Mouse (Mus musculus) midbrain, embryonic 15.5 days (tissue): Measurements from ENCODE around the gene Ripply1. TPM values are rescaled to one million over a fixed set of nuclear protein-coding genes. Genes with fewer than 3 reads are reported as not detected.

ENCODE experiments used
- ATAC-seq: fragments of 200-750 bp; cut with Nextera tagmentation; replicated peaks from 2 replicates; pipeline ENCODE4 v1.8.0; 2017; ENCODE audit warnings: moderate TSS enrichment
- H3K27ac ChIP-seq: fragments of 300-500 bp; sonication (generic); 2 replicates; pipeline ENCODE4 v1.5.1; 2015; ENCODE audit warnings: mild to moderate bottlenecking, inconsistent platforms
- H3K27me3 ChIP-seq: fragments of 300-500 bp; sonication (generic); replicated peaks from 2 replicates; pipeline ENCODE4 v1.6.1; 2015; ENCODE audit warnings: inconsistent platforms
- H3K36me3 ChIP-seq: fragments of 300-500 bp; sonication (generic); replicated peaks from 2 replicates; pipeline ENCODE4 v1.6.1; 2015; ENCODE audit warnings: inconsistent platforms
- H3K4me1 ChIP-seq: fragments of 300-500 bp; sonication (generic); 2 replicates; pipeline ENCODE4 v1.6.1; 2015; ENCODE audit warnings: inconsistent platforms
- H3K4me2 ChIP-seq: fragments of 300-500 bp; sonication (generic); 2 replicates; pipeline ENCODE4 v1.6.1; 2015; ENCODE audit warnings: inconsistent platforms, mild to moderate bottlenecking, moderate library complexity
- H3K4me3 ChIP-seq: fragments of 300-500 bp; sonication (generic); 2 replicates; pipeline ENCODE4 v1.5.1; 2015; ENCODE audit warnings: mild to moderate bottlenecking, inconsistent platforms
- H3K9ac ChIP-seq: fragments of 300-500 bp; sonication (generic); 2 replicates; pipeline ENCODE4 v1.6.1; 2015; ENCODE audit warnings: mild to moderate bottlenecking, inconsistent platforms
- H3K9me3 ChIP-seq: fragments of 300-500 bp; sonication (generic); 2 replicates; pipeline ENCODE4 v1.6.1; 2016; ENCODE audit warnings: inconsistent platforms
- WGBS: fragments of 180-500 bp; shearing (Covaris S2); methylation state at CpG from one replicate; pipeline ENCODE4 v1.1.7; 2015; ENCODE audit warnings: mixed read lengths; 5-methylcytosine and 5-hydroxymethylcytosine counted together
- polyA plus RNA-seq: library from polyadenylated mRNA; unstranded; fragments of >200 nt; fragmentation: Nextera tagmentation; extraction: Ambion mirVana; gene quantifications from 2 replicates; pipeline ENCODE4 v1.2.1, GENCODE M21; 2015

The Ripply1 gene
- polyA plus RNA-seq, 1 experiment from 2014 or later = not detected

GRCm38 (mm10) chrX:139805918-139806317 is 23.8 kb upstream of the Ripply1 start:
- no peak for ATAC-seq
- Histone ChIP-seq H3K9ac (no peak overlapping the region), H3K4me3 (no peak overlapping the region), H3K27me3 (peaks cover 3% of the 10 kb centered on the region; the same call in 1 of the 2 replicates), H3K9me3 (no peaks in the 10 kb centered on the region), H3K36me3 (no peaks in the 10 kb centered on the region), H3K4me2 (no peak overlapping the region), H3K4me1 (no peaks in the 10 kb centered on the region), H3K27ac (no peak overlapping the region)
- WGBS = 95% methylated on average over 4 of the region's 4 CpGs

- Histone ChIP-seq H3K36me3 (no peaks in the 10 kb centered on the region), H3K27ac (no peak overlapping the region), H3K9me3 (no peaks in the 10 kb centered on the region), H3K9ac (no peak overlapping the region), H3K4me1 (no peaks in the 10 kb centered on the region), H3K4me2 (no peak overlapping the region), H3K4me3 (no peak overlapping the region), H3K27me3 (peaks cover 3% of the 10 kb centered on the region; the same call in 1 of the 2 replicates)
- ATAC-seq = no peak
- WGBS = 49% methylated on average over 2 of the region's 2 CpGs
Observed at GRCm38 (mm10) chrX:139803028-139803427, 20.9 kb upstream of the Ripply1 start.

GRCm38 (mm10) chrX:139800406-139800878 is 18.3 kb upstream of the Ripply1 start, which contains the start of gene Cldn2:
TSS of gene Cldn2 (plus strand) at chrX:139800828.
- Histone ChIP-seq H3K4me1 (no peaks in the 10 kb centered on the region), H3K9me3 (no peaks in the 10 kb centered on the region), H3K4me3 (no peak within 1 kb of the TSS), H3K27ac (no peak within 1 kb of the TSS), H3K36me3 (no peaks in the 10 kb centered on the region), H3K27me3 (peaks cover 10% of the 10 kb centered on the region; the same call in 1 of the 2 replicates), H3K4me2 (no peak within 1 kb of the TSS), H3K9ac (no peak within 1 kb of the TSS)
- WGBS = 73% methylated on average over 8 of the region's 8 CpGs
- no peak for ATAC-seq

GRCm38 (mm10) chrX:139799953-139800352 is 17.8 kb upstream of the Ripply1 start:
- Histone ChIP-seq H3K27ac (no peak overlapping the region), H3K4me1 (no peaks in the 10 kb centered on the region), H3K9ac (no peak overlapping the region), H3K4me3 (no peak overlapping the region), H3K27me3 (peaks cover 12% of the 10 kb centered on the region; the same call in 1 of the 2 replicates), H3K4me2 (no peak overlapping the region), H3K9me3 (no peaks in the 10 kb centered on the region), H3K36me3 (no peaks in the 10 kb centered on the region)
- ATAC-seq = no peak
- WGBS = 70% methylated on average over 3 of the region's 3 CpGs

GRCm38 (mm10) chrX:139797875-139798274 is 15.7 kb upstream of the Ripply1 start:
- H3K27me3 ChIP-seq = peaks cover 12% of the 10 kb centered on the region; the same call in 1 of the 2 replicates
- H3K4me1 ChIP-seq = no peaks in the 10 kb centered on the region
- no peaks in the 10 kb centered on the region for H3K9me3 ChIP-seq
- ATAC-seq = no peak
- no peak overlapping the region for H3K9ac ChIP-seq
- no peak overlapping the region for H3K4me3 ChIP-seq
- 61% methylated on average over 9 of the region's 9 CpGs for WGBS
- no peaks in the 10 kb centered on the region for H3K36me3 ChIP-seq
- H3K27ac ChIP-seq = no peak overlapping the region
- H3K4me2 ChIP-seq = no peak overlapping the region

- WGBS = 52% methylated on average over 6 of the region's 6 CpGs
- ATAC-seq = no peak
- H3K9ac ChIP-seq = no peak overlapping the region
Observed at GRCm38 (mm10) chrX:139796037-139796436, 13.9 kb upstream of the Ripply1 start.

GRCm38 (mm10) chrX:139794072-139794845 is 12.1 kb upstream of the Ripply1 start:
- Histone ChIP-seq H3K27ac (no peak overlapping the region), H3K4me1 (no peaks in the 10 kb centered on the region), H3K9me3 (no peaks in the 10 kb centered on the region), H3K27me3 (peaks cover 16% of the 10 kb centered on the region), H3K4me3 (no peak overlapping the region), H3K9ac (no peak overlapping the region), H3K4me2 (no peak overlapping the region), H3K36me3 (no peaks in the 10 kb centered on the region)
- ATAC-seq = no peak
- 88% methylated on average over 7 of the region's 7 CpGs for WGBS

More at GRCm38 (mm10) chrX:139796037-139796436, 13.9 kb upstream of the Ripply1 start:
- H3K27ac ChIP-seq = no peak overlapping the region
- no peaks in the 10 kb centered on the region for H3K4me1 ChIP-seq
- peaks cover 14% of the 10 kb centered on the region for H3K27me3 ChIP-seq
- no peaks in the 10 kb centered on the region for H3K9me3 ChIP-seq
- H3K4me3 ChIP-seq = no peak overlapping the region
- H3K36me3 ChIP-seq = no peaks in the 10 kb centered on the region
- no peak overlapping the region for H3K4me2 ChIP-seq

- H3K9me3 ChIP-seq = no peaks in the 10 kb centered on the region
- WGBS = 39% methylated on average over 1 of the region's 1 CpGs
Observed at GRCm38 (mm10) chrX:139785764-139786163, 3.6 kb upstream of the Ripply1 start.

GRCm38 (mm10) chrX:139783045-139783422 is 881 bp upstream of the Ripply1 start:
- Histone ChIP-seq H3K9ac (no peak overlapping the region), H3K4me3 (no peak overlapping the region), H3K36me3 (no peaks in the 10 kb centered on the region), H3K9me3 (no peaks in the 10 kb centered on the region), H3K4me2 (no peak overlapping the region), H3K4me1 (no peaks in the 10 kb centered on the region), H3K27ac (no peak overlapping the region), H3K27me3 (peaks cover 15% of the 10 kb centered on the region)
- WGBS = 29% methylated on average over 3 of the region's 3 CpGs
- ATAC-seq = no peak

More at GRCm38 (mm10) chrX:139785764-139786163, 3.6 kb upstream of the Ripply1 start:
- Histone ChIP-seq H3K27ac (no peak overlapping the region), H3K36me3 (no peaks in the 10 kb centered on the region), H3K4me3 (no peak overlapping the region), H3K4me2 (no peak overlapping the region), H3K27me3 (peaks cover 17% of the 10 kb centered on the region), H3K9ac (no peak overlapping the region), H3K4me1 (no peaks in the 10 kb centered on the region)
- ATAC-seq = no peak

GRCm38 (mm10) chrX:139781563-139781962 is 590 bp downstream of the Ripply1 start:
- Histone ChIP-seq H3K36me3 (no peaks in the 10 kb centered on the region), H3K27me3 (peaks cover 15% of the 10 kb centered on the region), H3K9me3 (no peaks in the 10 kb centered on the region), H3K4me3 (no peak overlapping the region), H3K27ac (no peak overlapping the region), H3K9ac (no peak overlapping the region), H3K4me1 (no peaks in the 10 kb centered on the region), H3K4me2 (no peak overlapping the region)
- ATAC-seq = no peak
- 68% methylated on average over 4 of the region's 4 CpGs for WGBS

- H3K4me2 ChIP-seq = no peak overlapping the region
- H3K9me3 ChIP-seq = no peaks in the 10 kb centered on the region
- H3K4me1 ChIP-seq = no peaks in the 10 kb centered on the region
- no peaks in the 10 kb centered on the region for H3K36me3 ChIP-seq
- no peak for ATAC-seq
- H3K4me3 ChIP-seq = no peak overlapping the region
- 55% methylated on average over 3 of the region's 3 CpGs for WGBS
- H3K27me3 ChIP-seq = peaks cover 15% of the 10 kb centered on the region
- H3K9ac ChIP-seq = no peak overlapping the region
- H3K27ac ChIP-seq = no peak overlapping the region
Observed at GRCm38 (mm10) chrX:139780988-139781387, 1.2 kb downstream of the Ripply1 start.

GRCm38 (mm10) chrX:139779401-139779800 is 2.8 kb downstream of the Ripply1 start:
- Histone ChIP-seq H3K27ac (no peak overlapping the region), H3K4me1 (no peaks in the 10 kb centered on the region), H3K27me3 (peaks cover 15% of the 10 kb centered on the region), H3K9ac (no peak overlapping the region), H3K4me3 (no peak overlapping the region), H3K36me3 (no peaks in the 10 kb centered on the region), H3K9me3 (no peaks in the 10 kb centered on the region), H3K4me2 (no peak overlapping the region)
- WGBS = 78% methylated on average over 5 of the region's 5 CpGs
- ATAC-seq = no peak

GRCm38 (mm10) chrX:139778886-139779285 is 3.3 kb downstream of the Ripply1 start:
- 65% methylated on average over 1 of the region's 1 CpGs for WGBS
- Histone ChIP-seq H3K4me1 (no peaks in the 10 kb centered on the region), H3K9me3 (no peaks in the 10 kb centered on the region), H3K9ac (no peak overlapping the region), H3K36me3 (no peaks in the 10 kb centered on the region), H3K4me3 (no peak overlapping the region), H3K27me3 (peaks cover 15% of the 10 kb centered on the region), H3K27ac (no peak overlapping the region), H3K4me2 (no peak overlapping the region)
- ATAC-seq = no peak
